Mouse (Mus musculus) thymus, postnatal 10 days (tissue): Measurements from ENCODE around the gene Pdss2.

Experiments used
- DNase-seq, 2 experiments: peaks; one replicate each; pipeline ENCODE4 v3.0.0; 2021; ENCODE audit warnings: low spot score in 2 of 2

The Pdss2 gene

GRCm38 (mm10) chr10:43220910-43221625 is at the start of gene Pdss2:
Pdss2 (plus strand) TSS chr10:43221486.
- DNase-seq = peak; percentile 87 to 88

GRCm38 (mm10) chr10:43172066-43172465 is 49.2 kb upstream of the Pdss2 start:
- no peak for DNase-seq

GRCm38 (mm10) chr10:43172554-43172953 is 48.7 kb upstream of the Pdss2 start:
- DNase-seq = no peak

GRCm38 (mm10) chr10:43173141-43173827 is 48.0 kb upstream of the Pdss2 start:
- DNase-seq = no peak

- DNase-seq = peak in 1 of 2 experiments; percentile 14
These were observed 47.4 kb upstream of the Pdss2 start for GRCm38 (mm10) chr10:43173828-43174325.

GRCm38 (mm10) chr10:43174326-43175155 is 46.7 kb upstream of the Pdss2 start, which contains the start of the genes Sobp and 9030612E09Rik:
Sobp (minus strand) TSS chr10:43174530.
9030612E09Rik (plus strand) TSS chr10:43174704.
- DNase-seq = peak in 1 of 2 experiments; percentile 10

- no peak for DNase-seq
These were observed 46.1 kb upstream of the Pdss2 start for GRCm38 (mm10) chr10:43175156-43175601.

- DNase-seq = no peak
These were observed 40.9 kb upstream of the Pdss2 start for GRCm38 (mm10) chr10:43180313-43180912.

GRCm38 (mm10) chr10:43200206-43200605 is 21.1 kb upstream of the Pdss2 start:
- DNase-seq = no peak

- no peak for DNase-seq
These were observed 17.4 kb upstream of the Pdss2 start for GRCm38 (mm10) chr10:43203865-43204264.

- DNase-seq = peak; percentile 20 to 67
These were observed 9.4 kb upstream of the Pdss2 start for GRCm38 (mm10) chr10:43211866-43212265.

- DNase-seq = no peak
These were observed 3.9 kb upstream of the Pdss2 start for GRCm38 (mm10) chr10:43217361-43217900.

GRCm38 (mm10) chr10:43220479-43220878 is 807 bp upstream of the Pdss2 start:
- no peak for DNase-seq

- DNase-seq = peak; percentile 28 to 36
These were observed 373 bp downstream of the Pdss2 start for GRCm38 (mm10) chr10:43221659-43222058.

GRCm38 (mm10) chr10:43223391-43223790 is 2.1 kb downstream of the Pdss2 start:
- no peak for DNase-seq

GRCm38 (mm10) chr10:43226391-43226790 is 5.1 kb downstream of the Pdss2 start:
- DNase-seq = no peak

- no peak for DNase-seq
These were observed 8.0 kb downstream of the Pdss2 start for GRCm38 (mm10) chr10:43229236-43229635.

GRCm38 (mm10) chr10:43234522-43234921 is 13.2 kb downstream of the Pdss2 start:
- no peak for DNase-seq

GRCm38 (mm10) chr10:43235011-43235410 is 13.7 kb downstream of the Pdss2 start:
- no peak for DNase-seq

GRCm38 (mm10) chr10:43235758-43236669 is 14.7 kb downstream of the Pdss2 start:
- DNase-seq = no peak
